Mouse (Mus musculus) heart, embryonic 11.5 days (tissue): ENCODE results near the gene Gm10639. TPM values are rescaled to one million over a fixed set of nuclear protein-coding genes. Genes with fewer than 3 reads are reported as not detected.
"Not testable (repeated sequence)": the region's sequence is repeated elsewhere in the genome, so short reads cannot be mapped to it uniquely, and the experiment has no call there.

Experiments used
- ATAC-seq: fragments of 200-750 bp; cut with Nextera tagmentation; replicated peaks from 2 replicates; pipeline ENCODE4 v1.8.0; 2017; ENCODE audit warnings: moderate library complexity; ENCODE audit not compliant: insufficient number of reproducible peaks, low FRiP score, low TSS enrichment
- H3K27ac ChIP-seq: fragments of 300-500 bp; sonication (generic); 2 replicates; pipeline ENCODE4 v1.5.1; 2014; ENCODE audit warnings: mild to moderate bottlenecking, low read depth, low read length
- H3K27me3 ChIP-seq: fragments of 300-500 bp; sonication (generic); 2 replicates; pipeline ENCODE4 v1.6.1; 2014; ENCODE audit warnings: mild to moderate bottlenecking, low read length, mixed read lengths; ENCODE audit not compliant: control insufficient read depth, insufficient read depth
- H3K36me3 ChIP-seq: fragments of 300-500 bp; sonication (generic); 2 replicates; pipeline ENCODE4 v1.6.1; 2014; ENCODE audit warnings: mild to moderate bottlenecking, low read length, moderate library complexity, mixed read lengths; ENCODE audit not compliant: control insufficient read depth, insufficient read depth
- H3K4me1 ChIP-seq: fragments of 300-500 bp; sonication (generic); 2 replicates; pipeline ENCODE4 v1.6.1; 2014; ENCODE audit warnings: low read length; ENCODE audit not compliant: control insufficient read depth, insufficient read depth
- H3K4me2 ChIP-seq: fragments of 300-500 bp; sonication (generic); 2 replicates; pipeline ENCODE4 v1.6.1; 2014; ENCODE audit warnings: mild to moderate bottlenecking, moderate library complexity
- H3K4me3 ChIP-seq: fragments of 300-500 bp; sonication (generic); 2 replicates; pipeline ENCODE4 v1.5.1; 2014; ENCODE audit warnings: low read depth, low read length
- H3K9ac ChIP-seq: fragments of 300-500 bp; sonication (generic); 2 replicates; pipeline ENCODE4 v1.6.1; 2014; ENCODE audit warnings: mild to moderate bottlenecking, low read depth, low read length, moderate library complexity
- H3K9me3 ChIP-seq: fragments of 300-500 bp; sonication (generic); replicated peaks from 2 replicates; pipeline ENCODE4 v1.6.1; 2016; ENCODE audit warnings: low read length; ENCODE audit not compliant: control insufficient read depth
- WGBS: fragments of 180-500 bp; shearing (Covaris S2); extraction: QIAGEN DNeasy Blood & Tissue Kit; methylation state at CpG from one replicate; pipeline ENCODE4 v1.1.7; 2014; ENCODE audit not compliant: insufficient replicate concordance; 5-methylcytosine and 5-hydroxymethylcytosine counted together
- polyA plus RNA-seq: library from polyadenylated mRNA; unstranded; fragments of >200 nt; fragmentation: Nextera tagmentation; extraction: Ambion mirVana; gene quantifications from 2 replicates; pipeline ENCODE4 v1.2.1, GENCODE M21; 2014

Gm10639 gene
- not detected in 2 replicates for polyA plus RNA-seq

DNA sequence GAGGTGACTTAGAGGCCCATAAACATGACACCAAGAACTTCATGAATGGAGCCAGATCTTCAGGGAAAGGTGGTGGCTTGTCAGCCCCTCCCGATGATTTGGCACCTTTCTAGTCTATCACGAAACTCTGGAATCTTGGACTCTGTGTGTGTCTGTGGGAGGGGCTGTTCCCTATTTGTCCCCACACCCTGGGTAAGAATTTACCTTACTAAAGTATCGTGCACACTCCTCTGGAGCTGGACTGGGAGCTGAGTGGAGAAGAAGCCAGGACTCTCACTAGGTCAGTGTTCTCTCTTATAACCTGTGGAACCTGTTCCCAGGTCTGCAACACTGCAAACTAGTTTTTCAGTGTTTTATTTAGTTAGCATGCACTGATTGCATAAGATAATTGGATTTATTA lies at the start of gene Gm10639:
Gene Gm10639, plus strand, starts transcription at position 201 of the 400 bp plus-strand sequence.
- H3K9ac ChIP-seq, H3K9me3 ChIP-seq, ATAC-seq, H3K4me1 ChIP-seq, H3K27ac ChIP-seq, H3K27me3 ChIP-seq, H3K4me3 ChIP-seq, H3K4me2 ChIP-seq, H3K36me3 ChIP-seq: not testable (repeated sequence)
- 66% methylated on average over 3 of the region's 3 CpGs for WGBS

DNA sequence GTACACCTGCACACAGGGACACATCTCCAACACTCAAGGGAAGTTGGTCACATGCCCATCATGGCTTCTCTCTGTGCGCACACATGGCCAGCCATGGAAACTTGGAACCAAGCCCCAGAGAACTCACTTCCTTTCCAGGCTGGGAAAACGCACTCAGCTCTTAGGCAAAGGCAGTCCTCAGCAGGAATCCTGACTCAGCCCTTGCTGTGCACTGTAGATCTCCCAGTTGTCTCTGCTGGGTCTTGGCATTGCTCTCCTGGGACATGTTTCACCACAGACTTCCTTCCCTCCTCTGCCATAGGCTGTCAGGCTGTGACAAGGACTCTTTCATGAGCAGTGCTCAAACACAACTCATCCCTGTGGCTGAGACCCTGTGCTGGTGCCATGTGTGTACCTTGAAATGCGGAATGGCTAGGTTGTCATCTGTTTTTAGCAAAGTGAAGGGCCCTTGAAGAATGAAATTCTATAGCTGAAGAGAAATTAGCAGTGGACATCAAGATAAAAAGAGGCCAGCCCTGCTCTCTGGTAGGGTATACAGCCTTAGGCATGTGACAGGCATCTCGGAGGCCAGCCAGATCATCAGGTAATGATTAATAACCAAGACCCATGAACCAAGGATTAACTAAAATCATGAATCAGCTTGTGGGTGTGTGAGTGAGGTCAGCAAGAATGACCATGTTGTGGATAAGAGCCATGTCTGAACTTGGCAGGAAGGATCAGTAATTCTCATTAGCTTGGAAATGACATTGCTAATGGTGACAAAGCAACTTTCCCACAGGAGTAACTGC lies 33.8 kb upstream of the Gm10639 start:
- H3K9ac ChIP-seq, H3K27ac ChIP-seq, H3K27me3 ChIP-seq, ATAC-seq, H3K4me2 ChIP-seq, H3K36me3 ChIP-seq, H3K4me1 ChIP-seq, H3K9me3 ChIP-seq, H3K4me3 ChIP-seq: not testable (repeated sequence)
- WGBS: 72% methylated on average over 4 of the region's 4 CpGs

DNA sequence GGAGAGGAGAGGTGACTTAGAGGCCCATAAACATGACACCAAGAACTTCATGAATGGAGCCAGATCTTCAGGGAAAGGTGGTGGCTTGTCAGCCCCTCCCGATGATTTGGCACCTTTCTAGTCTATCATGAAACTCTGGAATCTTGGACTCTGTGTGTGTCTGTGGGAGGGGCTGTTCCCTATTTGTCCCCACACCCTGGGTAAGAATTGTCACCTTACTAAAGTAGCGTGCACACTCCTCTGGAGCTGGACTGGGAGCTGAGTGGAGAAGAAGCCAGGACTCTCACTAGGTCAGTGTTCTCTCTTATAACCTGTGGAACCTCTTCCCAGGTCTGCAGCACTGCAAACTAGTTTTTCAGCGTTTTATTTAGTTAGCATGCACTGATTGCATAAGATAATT lies 32.8 kb upstream of the Gm10639 start, which contains the start of gene Gm3776:
Gene Gm3776, plus strand, starts transcription at position 216 of the 400 bp plus-strand sequence.
- not testable (repeated sequence) for H3K9ac ChIP-seq, H3K27ac ChIP-seq, H3K4me1 ChIP-seq, H3K9me3 ChIP-seq, H3K4me3 ChIP-seq, H3K4me2 ChIP-seq, H3K36me3 ChIP-seq, ATAC-seq, H3K27me3 ChIP-seq
- 93% methylated on average over 1 of the region's 3 CpGs for WGBS

DNA sequence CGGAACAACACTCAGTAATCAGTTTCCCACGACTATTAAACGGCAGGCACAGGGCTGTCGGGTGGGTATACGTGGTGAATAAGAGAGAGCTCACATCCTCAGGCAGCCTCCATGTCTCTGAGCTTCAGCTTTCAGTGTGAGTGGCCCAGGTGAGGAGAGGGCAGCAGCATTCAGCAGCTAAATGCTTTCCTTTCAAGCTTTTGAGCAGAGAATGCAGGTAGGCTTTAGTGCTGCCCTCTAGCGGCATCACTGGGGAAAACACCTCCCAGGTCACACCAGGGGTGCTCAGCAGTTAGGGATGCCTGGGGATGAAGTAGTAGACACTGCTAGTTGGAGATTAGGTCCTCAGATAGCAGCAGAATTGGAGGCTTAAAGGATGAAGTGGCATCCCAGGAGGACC lies 30.0 kb upstream of the Gm10639 start:
- H3K4me3 ChIP-seq, H3K4me1 ChIP-seq, H3K9ac ChIP-seq, H3K4me2 ChIP-seq, H3K27me3 ChIP-seq, H3K36me3 ChIP-seq, H3K9me3 ChIP-seq, ATAC-seq, H3K27ac ChIP-seq: not testable (repeated sequence)
- WGBS: 0% methylated on average over 1 of the region's 6 CpGs

DNA sequence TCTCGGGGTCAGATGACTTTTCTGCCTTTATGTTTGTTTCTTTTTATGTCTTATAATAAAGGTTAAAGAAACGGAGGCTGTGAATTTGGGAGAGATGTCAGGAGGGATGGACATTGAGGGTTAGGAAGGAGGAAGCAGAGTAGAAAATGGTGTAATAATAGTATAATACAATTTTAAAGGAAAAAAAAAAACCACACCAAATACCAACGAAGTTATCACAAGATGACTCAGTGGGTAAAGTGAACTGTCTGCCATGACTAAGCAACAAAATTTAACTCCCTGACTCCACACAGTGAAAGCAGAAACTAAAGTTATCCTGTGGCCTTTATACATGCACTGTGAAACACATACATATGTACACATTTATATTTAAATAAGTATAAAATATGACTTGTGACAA lies 18.8 kb upstream of the Gm10639 start:
- H3K4me1 ChIP-seq, H3K27me3 ChIP-seq, H3K36me3 ChIP-seq, H3K9ac ChIP-seq, H3K9me3 ChIP-seq, H3K27ac ChIP-seq, H3K4me3 ChIP-seq, ATAC-seq, H3K4me2 ChIP-seq: not testable (repeated sequence)
- 71% methylated on average over 3 of the region's 3 CpGs for WGBS

DNA sequence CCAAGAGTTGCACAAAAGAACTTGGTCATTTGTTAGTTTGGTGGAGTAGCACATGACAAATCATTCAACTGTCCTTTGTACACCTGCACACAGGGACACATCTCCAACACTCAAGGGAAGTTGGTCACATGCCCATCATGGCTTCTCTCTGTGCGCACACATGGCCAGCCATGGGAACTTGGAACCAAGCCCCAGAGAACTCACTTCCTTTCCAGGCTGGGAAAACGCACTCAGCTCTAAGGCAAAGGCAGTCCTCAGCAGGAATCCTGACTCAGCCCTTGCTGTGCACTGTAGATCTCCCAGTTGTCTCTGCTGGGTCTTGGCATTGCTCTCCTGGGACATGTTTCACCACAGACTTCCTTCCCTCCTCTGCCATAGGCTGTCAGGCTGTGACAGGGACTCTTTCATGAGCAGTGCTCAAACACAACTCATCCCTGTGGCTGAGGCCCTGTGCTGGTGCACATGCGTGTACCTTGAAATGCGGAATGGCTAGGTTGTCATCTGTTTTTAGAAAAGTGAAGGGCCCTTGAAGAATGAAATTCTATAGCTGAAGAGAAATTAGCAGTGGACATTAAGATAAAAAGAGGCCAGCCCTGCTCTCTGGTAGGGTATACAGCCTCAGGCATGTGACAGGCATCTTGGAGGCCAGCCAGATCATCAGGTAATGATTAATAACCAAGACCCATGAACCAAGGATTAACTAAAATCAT lies 7.6 kb upstream of the Gm10639 start:
- not testable (repeated sequence) for H3K27ac ChIP-seq, H3K9me3 ChIP-seq, H3K4me2 ChIP-seq, H3K9ac ChIP-seq, ATAC-seq, H3K36me3 ChIP-seq, H3K4me3 ChIP-seq, H3K4me1 ChIP-seq, H3K27me3 ChIP-seq
- 81% methylated on average over 4 of the region's 4 CpGs for WGBS

DNA sequence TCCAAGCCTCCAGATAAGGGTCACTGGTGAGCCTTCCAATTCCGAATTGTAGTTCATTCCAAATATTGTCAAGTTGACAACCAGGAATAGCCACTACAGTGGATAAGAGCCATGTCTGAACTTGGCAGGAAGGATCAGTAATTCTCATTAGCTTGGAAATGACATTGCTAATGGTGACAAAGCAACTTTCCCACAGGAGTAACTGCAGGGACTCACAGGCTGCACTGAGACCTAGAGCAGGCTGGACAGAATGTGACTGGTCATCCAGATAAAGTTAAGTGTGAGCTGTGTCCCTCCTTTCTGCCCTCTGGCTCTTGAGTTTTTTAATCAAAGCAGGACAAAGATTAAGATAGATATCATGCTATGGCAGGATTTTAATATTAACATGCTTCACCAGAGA lies 660 bp upstream of the Gm10639 start:
- ATAC-seq, H3K4me1 ChIP-seq, H3K36me3 ChIP-seq, H3K4me3 ChIP-seq, H3K4me2 ChIP-seq, H3K9me3 ChIP-seq, H3K27ac ChIP-seq, H3K27me3 ChIP-seq, H3K9ac ChIP-seq: not testable (repeated sequence)
- 54% methylated on average over 1 of the region's 1 CpGs for WGBS

DNA sequence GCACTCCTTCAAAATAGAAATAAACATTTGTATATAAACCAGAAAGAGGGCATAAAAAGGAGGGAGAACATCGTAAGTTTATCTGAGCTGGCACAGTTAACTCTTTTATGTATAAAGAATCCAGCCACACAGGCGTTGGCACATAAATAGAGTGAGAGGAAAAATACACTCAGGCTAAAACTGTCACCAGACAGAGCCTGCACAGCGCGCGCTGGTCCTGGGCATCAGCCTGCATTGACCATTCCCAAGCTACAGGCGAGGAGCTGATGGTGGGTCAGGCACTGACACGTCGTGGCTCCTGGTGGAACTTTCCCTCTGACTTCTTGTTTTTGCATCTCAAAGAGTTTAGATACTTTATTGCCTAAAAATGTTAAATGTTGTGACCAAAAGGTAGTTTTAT lies 2.7 kb downstream of the Gm10639 start:
- not testable (repeated sequence) for H3K4me3 ChIP-seq, H3K36me3 ChIP-seq, H3K27me3 ChIP-seq, H3K9ac ChIP-seq, H3K4me2 ChIP-seq, H3K27ac ChIP-seq, H3K4me1 ChIP-seq, ATAC-seq, H3K9me3 ChIP-seq
- WGBS: 73% methylated on average over 8 of the region's 8 CpGs

DNA sequence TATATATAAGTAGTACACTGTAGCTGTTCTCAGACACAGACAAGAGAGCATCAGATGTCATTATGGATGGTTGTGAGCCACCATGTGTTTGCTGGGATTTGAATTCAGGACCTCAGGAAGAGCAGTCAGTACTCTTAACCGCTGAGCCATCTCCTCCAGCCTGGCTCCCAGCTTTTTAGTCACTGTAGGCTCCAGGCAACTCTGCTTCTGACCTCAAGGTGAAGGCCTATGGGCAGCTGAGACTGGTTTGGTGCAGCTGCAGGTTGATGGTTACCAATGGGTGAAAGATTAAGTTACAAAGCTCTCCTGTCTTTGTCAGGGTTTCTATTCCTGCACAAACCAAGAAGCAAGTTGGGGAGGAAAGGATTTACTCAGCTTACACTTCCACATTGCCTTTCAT lies 4.0 kb downstream of the Gm10639 start:
- H3K4me3 ChIP-seq, H3K27ac ChIP-seq, H3K4me1 ChIP-seq, H3K36me3 ChIP-seq, H3K9ac ChIP-seq, H3K27me3 ChIP-seq, ATAC-seq, H3K9me3 ChIP-seq, H3K4me2 ChIP-seq: not testable (repeated sequence)
- WGBS: 47% methylated on average over 1 of the region's 1 CpGs
